Mouse (Mus musculus): ENCODE results near the gene Pdzd4.

DNA sequence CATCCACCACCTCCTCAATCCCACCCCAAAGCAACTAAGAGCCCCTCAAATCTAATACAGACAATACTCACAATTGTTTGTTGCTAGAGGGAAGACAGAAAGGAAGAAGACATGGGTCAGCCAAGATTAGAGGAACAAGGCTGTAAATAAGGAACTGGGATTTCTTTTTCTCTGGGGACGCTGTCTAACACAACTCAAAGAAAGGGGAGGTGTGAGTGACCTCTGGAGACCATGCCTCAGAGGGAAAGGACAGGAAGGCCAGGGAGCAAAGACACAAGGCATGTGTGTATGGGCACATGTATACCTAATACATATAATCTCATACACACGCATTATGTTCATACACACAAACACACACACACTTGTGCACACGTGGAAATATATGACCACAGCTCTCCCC is 42.5 kb downstream of the Pdzd4 start:
- TF ChIP-seq E2F4 (IDR thresholded peaks at IDR 0.05; ENCODE audit: borderline replicate concordance, low read depth, low read length) (no peak), CTCF (IDR thresholded peaks at IDR 0.05 in 2 of 3, conservative IDR thresholded peaks at IDR 0.05 in 1 of 3; ENCODE audit: control insufficient read depth in 1 of 3, insufficient read depth in 1 of 3, low read depth in 2 of 3, low read length in 3 of 3, poor library complexity in 1 of 3, severe bottlenecking in 1 of 3) (no peak), MAFK (IDR thresholded peaks at IDR 0.05; ENCODE audit: borderline replicate concordance, low read depth, low read length) (no peak), GATA1 (IDR thresholded peaks at IDR 0.05; ENCODE audit: low read depth, low read length) (no peak), SIN3A (IDR thresholded peaks at IDR 0.05; ENCODE audit: low read length) (no peak), EP300 (IDR thresholded peaks at IDR 0.05; ENCODE audit: low read depth in 1 of 2, low read length in 2 of 2) (no peak), HCFC1 (IDR thresholded peaks at IDR 0.05; ENCODE audit: low read depth, low read length) (no peak), CHD2 (IDR thresholded peaks at IDR 0.05; ENCODE audit: low read length) (no peak)
